Mouse (Mus musculus): Measurements from ENCODE around the gene Avpr2.

DNA sequence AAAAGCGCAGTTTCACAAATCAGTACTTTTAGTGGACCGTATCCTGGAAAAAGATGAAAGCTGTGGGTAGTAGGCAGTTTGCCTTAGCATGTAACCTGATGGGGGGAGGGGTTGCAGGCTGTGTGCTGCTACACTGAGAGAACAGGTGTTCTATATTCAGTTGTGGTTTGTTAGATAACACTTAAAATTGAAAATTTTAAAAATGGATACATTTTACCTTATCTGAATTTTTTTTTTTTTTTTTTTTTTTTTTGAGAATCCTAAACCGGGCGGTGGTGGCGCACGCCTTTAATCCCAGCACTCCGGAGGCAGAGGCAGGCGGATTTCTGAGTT lies 30.6 kb downstream of the Avpr2 start:
- TF ChIP-seq CTCF (IDR thresholded peaks at IDR 0.05; ENCODE audit: control insufficient read depth, insufficient read depth, insufficient replicate concordance, low read depth, low read length) (no peak), POLR2A (IDR thresholded peaks at IDR 0.05; ENCODE audit: control insufficient read depth, low read depth, low read length) (no peak)

Measured in testis, adult 2 months (tissue).